Mouse (Mus musculus) mature B cell (primary cell): ENCODE results near the gene 1700020L24Rik.

ENCODE experiments used
- in situ Hi-C: fragments of 300-500 bp; cut with MboI; formaldehyde crosslinking; loops from 2 replicates; pipeline ENCODE4 v1.14.3; 2019

The 1700020L24Rik gene

GRCm38 (mm10) chr11:83471766-83472165, 34.3 kb downstream of the 1700020L24Rik start:
- in situ Hi-C loops = no loop called here

- in situ Hi-C loops = no loop called here
Observed at GRCm38 (mm10) chr11:83472324-83473234, 35.1 kb downstream of the 1700020L24Rik start, which contains the start of gene Taf15. Gene Taf15, plus strand, starts transcription at chr11:83473086.

- in situ Hi-C loops = no loop called here
Observed at GRCm38 (mm10) chr11:83473235-83474016, 35.9 kb downstream of the 1700020L24Rik start.
